Mouse (Mus musculus) midbrain, embryonic 10.5 days (tissue): ENCODE measurements at regions not wholly inside any gene's neighbourhood (a gene's known extent, or its start where the extent isn't known, plus 50 kb on each side); places are given as distances from the start of the nearest gene placed in this dataset.
A peak's percentile ranks its signal among the peaks of the same experiment; 100 is the strongest.

Experiments
- DNase-seq: peaks from one replicate; pipeline ENCODE4 v3.0.0-alpha.2; 2017; ENCODE audit warnings: low spot score
- H3K27ac ChIP-seq: fragments of 300-500 bp; sonication (generic); replicated peaks from 2 replicates; pipeline ENCODE4 v1.5.1; 2016; ENCODE audit warnings: mild to moderate bottlenecking
- H3K27me3 ChIP-seq: fragments of 300-500 bp; sonication (generic); 2 replicates; pipeline ENCODE4 v1.6.1; 2016; ENCODE audit warnings: low read depth, mild to moderate bottlenecking; ENCODE audit not compliant: poor library complexity, severe bottlenecking
- H3K36me3 ChIP-seq: fragments of 300-500 bp; sonication (generic); 2 replicates; pipeline ENCODE4 v1.6.1; 2016; ENCODE audit warnings: mild to moderate bottlenecking, moderate library complexity
- H3K4me1 ChIP-seq: fragments of 300-500 bp; sonication (generic); 2 replicates; pipeline ENCODE4 v1.6.1; 2016
- H3K4me3 ChIP-seq: fragments of 300-500 bp; sonication (generic); 2 replicates; pipeline ENCODE4 v1.5.1; 2016; ENCODE audit warnings: mild to moderate bottlenecking, moderate library complexity
- H3K9me3 ChIP-seq: fragments of 300-500 bp; sonication (generic); replicated peaks from 2 replicates; pipeline ENCODE4 v1.6.1; 2016; ENCODE audit warnings: mild to moderate bottlenecking
- WGBS: fragments of 180-500 bp; shearing (Covaris S2); methylation state at CpG from one replicate; pipeline ENCODE4 v1.1.7; 2016; 5-methylcytosine and 5-hydroxymethylcytosine counted together

DNA sequence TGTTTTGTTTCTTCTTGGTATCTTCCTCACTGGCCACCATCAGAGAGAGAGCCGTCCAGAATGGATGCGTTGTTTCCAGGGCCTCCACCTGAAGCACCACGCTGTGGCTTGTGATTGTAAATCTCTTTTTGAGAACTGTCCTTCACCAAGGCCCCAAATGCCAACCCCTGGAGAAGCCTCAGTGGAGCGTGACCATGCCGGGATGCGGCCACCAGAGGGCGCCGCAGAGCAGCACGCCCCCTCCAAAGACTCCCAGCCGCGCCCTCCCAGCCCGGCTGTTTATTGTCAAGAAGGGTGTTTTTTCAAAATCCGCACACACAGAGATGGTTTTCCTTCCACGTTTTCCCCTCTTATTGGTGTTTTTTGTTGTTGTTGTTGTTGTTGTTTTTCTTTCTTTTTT, 216.0 kb upstream of the Arid1b start:
- peak; percentile 78 for DNase-seq
- Histone ChIP-seq H3K27me3 (no peaks in the 10 kb centered on the region), H3K4me3 (no peak overlapping the region), H3K27ac (no peak overlapping the region), H3K9me3 (no peaks in the 10 kb centered on the region), H3K36me3 (no peaks in the 10 kb centered on the region), H3K4me1 (peaks cover 5% of the 10 kb centered on the region; the same call in 1 of the 2 replicates)
- WGBS: 4% methylated on average over 14 of the region's 14 CpGs

- WGBS: 92% methylated on average over 10 of the region's 10 CpGs
- Histone ChIP-seq H3K9me3 (no peaks in the 10 kb centered on the region), H3K4me1 (peaks cover 5% of the 10 kb centered on the region; the same call in 1 of the 2 replicates), H3K4me3 (no peak overlapping the region), H3K27me3 (no peaks in the 10 kb centered on the region), H3K27ac (no peak overlapping the region), H3K36me3 (no peaks in the 10 kb centered on the region)
- no peak for DNase-seq
Measured at GRCm38 (mm10) chr17:4779017-4779416, 215.1 kb upstream of the Arid1b start.

- DNase-seq: no peak
- no peaks in the 10 kb centered on the region for H3K27me3 ChIP-seq
- no peak overlapping the region for H3K27ac ChIP-seq
- 80% methylated on average over 3 of the region's 3 CpGs for WGBS
- no peaks in the 10 kb centered on the region for H3K36me3 ChIP-seq
- peaks cover 5% of the 10 kb centered on the region; the same call in 1 of the 2 replicates for H3K4me1 ChIP-seq
- H3K4me3 ChIP-seq: no peak overlapping the region
- no peaks in the 10 kb centered on the region for H3K9me3 ChIP-seq
Measured at GRCm38 (mm10) chr17:4781586-4781985, 212.5 kb upstream of the Arid1b start.

- WGBS: 79% methylated on average over 5 of the region's 5 CpGs
- Histone ChIP-seq H3K27me3 (no peaks in the 10 kb centered on the region), H3K9me3 (no peaks in the 10 kb centered on the region), H3K36me3 (no peaks in the 10 kb centered on the region), H3K4me1 (no peaks in the 10 kb centered on the region), H3K4me3 (no peak overlapping the region), H3K27ac (no peak overlapping the region)
- no peak for DNase-seq
Measured at GRCm38 (mm10) chr17:4784296-4784695, 209.8 kb upstream of the Arid1b start.

DNA sequence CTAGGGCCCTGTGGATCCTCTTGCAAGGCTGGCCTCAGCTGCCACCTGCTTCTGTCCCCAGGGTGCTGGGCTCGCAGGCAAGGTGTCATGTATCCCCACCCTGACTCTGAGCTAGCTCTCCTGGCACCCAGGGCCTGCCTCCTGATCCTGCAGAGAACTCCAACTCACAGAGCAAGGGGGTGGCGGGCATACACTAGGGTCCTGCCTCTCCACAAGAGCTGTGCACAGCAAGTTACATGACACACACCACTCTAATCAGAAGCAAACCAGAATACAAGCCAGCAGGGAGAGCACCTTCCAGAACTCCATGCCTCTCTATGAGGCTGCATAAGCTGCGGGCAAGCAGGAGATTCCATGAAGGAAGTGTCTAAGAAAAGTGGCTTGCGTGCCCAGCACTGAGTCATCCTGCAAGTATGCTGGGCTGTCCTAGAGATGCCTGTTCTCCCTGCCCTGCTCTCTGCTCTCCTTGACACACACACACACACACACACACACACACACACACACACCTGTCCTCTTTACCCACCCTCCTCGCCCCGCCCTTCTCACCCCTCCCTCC, 208.8 kb upstream of the Arid1b start:
- H3K4me3 ChIP-seq: no peak overlapping the region
- 68% methylated on average over 6 of the region's 6 CpGs for WGBS
- no peak for DNase-seq

DNA sequence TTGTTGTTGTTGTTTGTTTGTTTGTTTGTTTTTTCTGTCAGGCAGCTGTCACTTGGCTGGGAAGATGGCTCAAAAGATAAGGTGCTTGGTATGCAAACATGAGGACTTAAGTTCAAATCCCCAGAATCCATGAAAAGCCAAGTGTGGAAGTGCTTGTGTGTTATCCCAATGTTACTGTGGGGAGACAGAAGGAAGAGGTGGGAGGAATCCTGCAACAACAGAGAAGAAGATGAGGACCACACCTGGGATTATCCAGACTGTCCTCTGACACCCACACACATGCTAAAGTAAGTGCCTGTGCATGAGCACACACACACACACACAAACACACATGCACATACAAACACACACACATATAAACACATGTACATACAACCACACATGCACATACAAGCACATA, 207.6 kb upstream of the Arid1b start:
- no peaks in the 10 kb centered on the region for H3K4me1 ChIP-seq
- H3K4me3 ChIP-seq: no peak overlapping the region
- no peaks in the 10 kb centered on the region for H3K36me3 ChIP-seq
- no peak overlapping the region for H3K27ac ChIP-seq
- no peaks in the 10 kb centered on the region for H3K9me3 ChIP-seq
- no peaks in the 10 kb centered on the region for H3K27me3 ChIP-seq
- no peak for DNase-seq

More for the DNA sequence above, 208.8 kb upstream of the Arid1b start:
- Histone ChIP-seq H3K4me1 (no peaks in the 10 kb centered on the region), H3K27me3 (no peaks in the 10 kb centered on the region), H3K27ac (no peak overlapping the region), H3K9me3 (no peaks in the 10 kb centered on the region), H3K36me3 (no peaks in the 10 kb centered on the region)

DNA sequence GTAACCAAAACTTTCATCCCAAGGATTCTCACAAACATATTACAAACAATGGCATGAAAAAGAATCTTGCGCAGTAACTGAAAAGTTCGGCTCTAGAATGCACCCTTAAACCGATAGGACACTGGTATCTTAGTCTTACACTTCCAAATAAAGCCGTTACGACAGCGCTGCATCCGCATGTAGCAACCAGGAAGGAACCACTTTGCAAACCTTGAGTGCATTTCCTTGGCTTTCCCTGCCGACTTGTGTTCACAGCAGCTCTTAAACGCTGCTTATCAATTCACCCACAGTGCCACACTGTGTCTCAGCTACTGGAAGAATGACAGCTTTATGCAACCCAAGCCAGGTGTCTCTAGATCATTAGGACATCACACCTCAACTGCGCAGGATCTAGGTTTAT, 202.3 kb upstream of the Arid1b start:
- H3K27me3 ChIP-seq: no peaks in the 10 kb centered on the region
- no peak for DNase-seq
- WGBS: 87% methylated on average over 10 of the region's 10 CpGs
- H3K4me3 ChIP-seq: no peak overlapping the region
- no peaks in the 10 kb centered on the region for H3K4me1 ChIP-seq
- H3K9me3 ChIP-seq: no peaks in the 10 kb centered on the region
- H3K27ac ChIP-seq: no peak overlapping the region
- H3K36me3 ChIP-seq: no peaks in the 10 kb centered on the region

DNA sequence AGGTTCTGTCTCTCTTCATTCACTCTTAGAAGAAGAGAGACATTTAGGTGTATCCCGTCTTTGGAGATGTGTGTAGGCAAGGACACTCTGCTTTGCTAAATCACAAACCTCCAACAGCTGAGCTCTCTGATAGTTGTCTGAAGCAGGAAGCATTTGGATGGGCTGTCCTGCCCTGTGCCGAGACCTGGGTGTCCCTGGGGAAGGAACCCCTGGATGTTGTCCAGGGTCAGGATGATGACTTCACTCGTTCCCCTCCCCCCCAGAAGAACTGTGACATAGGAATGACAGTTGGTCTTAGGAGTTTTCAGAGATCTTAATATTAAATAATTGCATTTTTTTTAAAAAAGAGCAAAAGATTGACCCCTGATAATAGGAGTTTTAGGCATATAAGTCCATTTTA, 197.9 kb upstream of the Arid1b start:
- no peak for DNase-seq
- no peaks in the 10 kb centered on the region for H3K4me1 ChIP-seq
- 82% methylated on average over 3 of the region's 3 CpGs for WGBS
- no peaks in the 10 kb centered on the region for H3K36me3 ChIP-seq
- no peaks in the 10 kb centered on the region for H3K9me3 ChIP-seq
- no peak overlapping the region for H3K27ac ChIP-seq
- H3K4me3 ChIP-seq: no peak overlapping the region
- no peaks in the 10 kb centered on the region for H3K27me3 ChIP-seq

DNA sequence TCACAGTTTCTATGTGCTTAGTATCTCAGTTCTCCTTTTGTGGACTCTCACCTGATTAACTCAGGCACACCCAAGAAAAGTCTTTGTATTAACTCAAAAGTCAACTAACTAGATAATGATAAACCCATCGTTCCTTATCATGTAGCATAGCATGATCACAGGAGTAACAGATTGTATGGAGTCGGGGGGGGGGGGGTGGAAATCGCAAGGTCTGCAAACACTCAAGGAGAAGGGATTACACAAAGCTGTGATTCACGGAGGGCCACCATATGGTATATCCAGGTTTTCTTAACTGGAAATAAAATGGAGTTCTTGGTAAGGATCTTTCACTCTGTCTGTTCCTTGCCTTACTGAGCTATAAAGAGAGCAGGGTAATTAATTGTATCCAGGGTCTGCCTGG, 190.1 kb upstream of the Arid1b start:
- H3K36me3 ChIP-seq: no peaks in the 10 kb centered on the region
- WGBS: 87% methylated on average over 4 of the region's 4 CpGs
- H3K4me1 ChIP-seq: no peaks in the 10 kb centered on the region
- H3K4me3 ChIP-seq: no peak overlapping the region
- no peak overlapping the region for H3K27ac ChIP-seq
- H3K9me3 ChIP-seq: no peaks in the 10 kb centered on the region
- H3K27me3 ChIP-seq: no peaks in the 10 kb centered on the region
- no peak for DNase-seq

DNA sequence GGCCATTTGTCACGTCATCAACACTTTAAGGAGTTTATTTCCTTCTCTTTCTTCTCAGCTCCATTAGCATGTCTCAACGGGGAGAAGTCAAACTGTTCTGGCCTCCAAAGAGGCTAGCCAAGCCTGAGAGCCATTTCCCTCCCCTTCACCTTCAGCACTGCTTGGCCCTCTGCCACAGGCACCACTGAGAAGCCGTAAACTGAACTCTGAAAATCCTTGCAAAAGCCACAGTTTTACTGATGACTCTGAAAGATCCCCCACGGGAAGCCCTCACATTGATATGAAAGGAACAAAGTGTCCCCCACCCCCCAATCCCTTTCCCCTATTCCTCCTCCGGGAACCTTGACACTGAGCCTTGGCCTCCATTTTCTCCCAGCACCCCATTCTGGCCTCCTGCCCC, 188.1 kb upstream of the Arid1b start:
- 72% methylated on average over 5 of the region's 5 CpGs for WGBS
- H3K4me3 ChIP-seq: no peak overlapping the region

GRCm38 (mm10) chr17:4808926-4809325, 185.2 kb upstream of the Arid1b start:
- no peak overlapping the region for H3K27ac ChIP-seq
- no peaks in the 10 kb centered on the region for H3K36me3 ChIP-seq
- WGBS: 87% methylated on average over 3 of the region's 3 CpGs
- H3K4me3 ChIP-seq: no peak overlapping the region
- no peaks in the 10 kb centered on the region for H3K4me1 ChIP-seq
- no peaks in the 10 kb centered on the region for H3K9me3 ChIP-seq
- H3K27me3 ChIP-seq: no peaks in the 10 kb centered on the region
- no peak for DNase-seq

More for the DNA sequence above, 188.1 kb upstream of the Arid1b start:
- Histone ChIP-seq H3K27me3 (no peaks in the 10 kb centered on the region), H3K36me3 (no peaks in the 10 kb centered on the region), H3K27ac (no peak overlapping the region), H3K4me1 (no peaks in the 10 kb centered on the region), H3K9me3 (no peaks in the 10 kb centered on the region)
- DNase-seq: no peak

DNA sequence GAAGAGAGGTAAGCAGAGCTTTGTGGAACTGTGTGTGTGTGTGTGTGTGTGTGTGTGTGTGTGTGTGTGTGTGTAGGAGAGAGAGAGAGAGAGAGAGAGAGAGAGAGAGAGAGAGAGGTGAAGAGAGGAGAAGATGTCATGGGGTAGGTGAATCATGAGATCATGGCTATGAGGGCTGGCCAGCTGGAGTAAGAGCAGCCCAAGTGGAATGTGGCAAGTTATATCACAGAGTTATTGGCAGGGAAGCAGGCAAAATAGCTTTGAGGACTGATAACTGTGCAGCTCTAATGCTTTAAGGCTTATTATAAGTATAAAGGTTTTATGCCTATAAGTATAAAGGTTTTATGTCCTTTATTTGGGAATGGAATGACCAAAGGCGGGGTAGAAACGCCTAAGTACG, 180.9 kb upstream of the Arid1b start:
- no peaks in the 10 kb centered on the region for H3K4me1 ChIP-seq
- WGBS: 100% methylated on average over 3 of the region's 3 CpGs

GRCm38 (mm10) chr17:4813666-4814065, 180.5 kb upstream of the Arid1b start:
- no peaks in the 10 kb centered on the region for H3K4me1 ChIP-seq
- DNase-seq: no peak
- no peaks in the 10 kb centered on the region for H3K9me3 ChIP-seq
- no peaks in the 10 kb centered on the region for H3K27me3 ChIP-seq
- 80% methylated on average over 6 of the region's 6 CpGs for WGBS
- H3K36me3 ChIP-seq: no peaks in the 10 kb centered on the region
- no peak overlapping the region for H3K4me3 ChIP-seq
- no peak overlapping the region for H3K27ac ChIP-seq

More for the DNA sequence above, 180.9 kb upstream of the Arid1b start:
- no peaks in the 10 kb centered on the region for H3K36me3 ChIP-seq
- no peaks in the 10 kb centered on the region for H3K9me3 ChIP-seq
- no peaks in the 10 kb centered on the region for H3K27me3 ChIP-seq
- no peak for DNase-seq
- no peak overlapping the region for H3K4me3 ChIP-seq
- no peak overlapping the region for H3K27ac ChIP-seq
